Mouse (Mus musculus): ENCODE measurements around the gene Slc10a4.

The Slc10a4 gene

DNA sequence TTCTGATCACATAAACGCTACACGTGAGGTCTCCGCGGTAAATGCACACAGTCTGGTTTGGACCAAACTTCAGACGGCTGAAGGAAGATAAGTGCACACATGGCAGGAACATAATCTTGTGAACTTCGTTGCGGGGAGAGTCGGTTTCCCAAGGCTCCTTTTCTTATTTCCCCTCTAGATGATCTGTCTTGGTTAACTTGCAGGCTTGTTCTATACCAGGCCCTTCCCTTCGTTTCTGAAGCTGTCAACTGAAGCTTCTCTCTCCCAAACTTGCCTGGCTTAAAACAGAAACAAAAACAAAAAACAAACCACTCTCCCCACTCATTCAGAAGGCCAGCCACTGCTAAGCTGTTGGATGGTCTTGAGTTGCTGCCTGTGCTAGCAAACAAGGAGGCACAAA lies 8.1 kb downstream of the Slc10a4 start:
- no peak for DNase-seq (ENCODE audit: low read depth, low spot score)

- no peak for DNase-seq (ENCODE audit: low read depth, low spot score)
These were observed 17.1 kb downstream of the Slc10a4 start for GRCm38 (mm10) chr5:73023801-73024200.

DNA sequence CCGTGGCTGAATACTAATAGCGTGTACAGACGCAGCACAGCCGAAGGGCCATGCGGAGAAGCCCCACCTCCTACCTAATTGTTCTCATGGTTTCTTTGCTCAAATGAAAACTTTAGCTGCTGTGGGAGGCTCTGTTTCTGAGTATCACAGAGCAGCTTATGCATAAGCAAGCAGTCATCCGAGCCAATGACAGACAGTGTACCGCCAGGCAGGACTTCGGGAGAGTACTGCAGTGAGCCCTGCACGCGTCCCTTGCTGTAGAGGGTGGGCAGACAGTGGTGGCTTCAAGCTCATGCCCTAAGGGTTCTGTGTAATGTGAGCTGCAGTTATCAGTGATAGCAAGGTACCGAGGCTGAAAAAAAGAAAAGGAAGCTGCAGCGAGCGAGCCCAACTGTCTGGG lies 22.0 kb downstream of the Slc10a4 start:
- DNase-seq (ENCODE audit: low read depth, low spot score), result no peak

GRCm38 (mm10) chr5:73032481-73032880 lies 25.8 kb downstream of the Slc10a4 start:
- no peak for DNase-seq (ENCODE audit: low read depth, low spot score)

DNA sequence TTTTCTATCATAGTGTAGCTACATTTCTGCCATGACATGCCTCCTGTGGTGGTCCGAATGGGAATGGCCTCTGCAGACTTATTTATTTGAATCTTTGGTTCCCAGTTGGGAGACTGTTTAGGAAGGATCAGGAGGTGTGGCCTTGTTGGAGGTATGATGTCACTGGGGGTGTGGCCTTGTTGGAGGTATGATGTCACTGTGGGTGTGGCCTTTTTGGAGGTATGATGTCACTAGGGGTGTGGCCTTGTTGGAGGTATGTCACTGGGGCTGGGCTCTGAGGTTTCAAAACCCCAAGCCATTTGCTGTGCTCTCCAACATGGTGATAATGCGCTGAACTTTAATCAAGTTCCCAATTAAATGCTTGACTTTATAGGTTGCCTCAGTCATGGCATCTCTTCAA lies 37.4 kb downstream of the Slc10a4 start:
- no peak for DNase-seq (ENCODE audit: low read depth, low spot score)

DNA sequence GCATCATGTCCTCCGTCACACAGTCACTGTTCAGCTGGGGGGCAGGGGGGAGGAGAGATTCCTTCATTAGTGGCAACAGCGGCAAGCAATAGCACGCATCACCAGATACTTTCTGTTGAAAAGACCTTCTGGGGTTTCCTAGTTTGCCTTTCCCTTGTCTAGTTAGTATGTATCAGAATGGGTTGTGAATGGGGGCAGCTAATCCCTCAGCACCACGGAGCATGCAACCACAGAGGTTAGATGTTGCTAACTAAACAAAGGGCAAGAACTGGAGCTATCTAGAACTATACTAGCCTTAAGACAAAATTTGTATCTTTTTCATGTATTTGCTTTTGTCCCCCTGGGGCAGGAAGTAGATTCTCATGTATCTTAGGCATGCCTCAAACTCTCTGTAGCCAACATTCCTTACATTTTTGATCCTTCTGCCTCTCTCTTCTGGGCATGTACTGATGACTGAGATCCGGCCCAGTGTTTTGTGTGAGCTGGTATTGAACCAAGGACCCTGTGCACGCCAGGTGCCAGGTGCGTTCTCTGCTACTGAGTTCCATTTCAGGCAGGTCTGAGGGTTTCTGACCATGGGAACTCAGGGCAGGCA lies 41.1 kb downstream of the Slc10a4 start:
- no peak for DNase-seq (ENCODE audit: low read depth, low spot score)

- DNase-seq (ENCODE audit: low read depth, low spot score), result no peak
These were observed 47.2 kb downstream of the Slc10a4 start for GRCm38 (mm10) chr5:73053933-73054332.

DNA sequence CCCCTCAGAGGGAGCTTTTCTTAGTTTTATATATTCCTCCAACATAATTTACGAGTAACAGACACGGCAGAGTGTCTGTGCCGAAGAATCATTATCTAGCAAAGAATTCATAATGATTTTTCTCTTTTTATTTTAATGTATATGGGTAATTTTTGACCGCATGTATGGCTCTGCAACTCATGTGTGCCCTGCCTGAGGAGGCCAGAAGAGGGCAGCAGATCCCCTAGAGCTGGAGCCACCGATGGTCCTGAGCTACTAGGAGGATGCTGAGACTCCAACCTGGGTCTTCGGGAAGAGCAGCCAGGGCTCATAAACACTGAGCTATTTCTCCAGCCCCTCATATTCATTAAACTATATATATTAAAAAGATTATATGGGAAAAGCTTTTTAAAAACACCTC lies 49.8 kb downstream of the Slc10a4 start:
- DNase-seq (ENCODE audit: low read depth, low spot score), result no peak

DNA sequence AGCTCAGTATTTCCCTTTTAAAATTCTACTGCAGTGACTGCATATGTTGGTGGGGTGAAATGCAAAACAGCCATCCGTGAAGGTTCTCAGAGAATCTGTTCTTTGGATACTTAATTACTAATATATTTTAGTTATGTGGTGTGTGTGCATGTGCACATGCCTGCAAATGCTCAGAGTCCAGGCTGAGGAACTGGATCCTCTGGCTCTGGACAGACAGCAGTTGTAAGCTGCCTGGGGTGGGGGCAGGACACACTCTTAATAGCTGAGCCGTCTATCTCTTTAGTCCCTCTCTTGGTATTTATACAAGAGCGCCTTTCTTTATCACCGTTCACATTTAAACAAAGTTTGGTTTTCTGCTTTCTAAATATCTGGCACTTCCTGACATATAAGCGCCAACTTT lies 50.3 kb downstream of the Slc10a4 start:
- DNase-seq (ENCODE audit: low read depth, low spot score), result no peak

DNA sequence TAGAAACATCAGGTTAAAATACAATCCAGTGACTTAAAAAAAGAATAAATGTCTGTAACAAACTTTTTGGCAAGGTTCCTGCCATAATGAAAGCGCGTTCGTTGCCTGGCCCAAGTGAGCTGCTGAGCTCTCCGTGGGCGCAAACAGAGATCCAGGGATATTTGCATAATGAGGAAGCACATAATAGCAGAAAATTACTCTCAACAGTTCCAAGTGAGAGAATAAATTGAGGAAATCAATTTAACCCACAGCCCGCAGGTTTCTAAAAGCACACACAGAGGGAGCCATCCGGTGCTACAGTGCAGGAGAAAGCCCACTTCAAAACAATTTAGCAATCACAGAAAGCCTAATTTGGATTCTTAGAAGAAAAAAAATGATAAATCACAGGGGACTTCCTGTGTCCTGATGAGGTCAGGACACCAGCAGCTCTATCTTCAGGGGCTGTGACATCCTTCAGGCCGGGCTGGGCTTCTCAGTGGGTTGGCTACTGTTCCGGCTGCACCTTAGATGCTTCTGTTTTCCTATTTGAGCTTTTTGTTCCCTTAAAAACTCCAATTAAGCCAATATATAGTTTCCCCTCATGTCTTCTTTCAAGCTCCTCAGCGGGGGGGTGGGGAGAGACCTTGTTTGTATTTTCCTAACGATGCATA lies 54.9 kb downstream of the Slc10a4 start:
- DNase-seq (ENCODE audit: low read depth, low spot score), result no peak
